Mouse (Mus musculus): Measurements from ENCODE around the gene Rbms3.

GRCm38 (mm10) chr9:116535709-116536108 lies 1094.0 kb downstream of the Rbms3 start:
- no peak for TF ChIP-seq CHD2 (IDR thresholded peaks at IDR 0.05; ENCODE audit: low read depth, low read length)
- TF ChIP-seq HCFC1 (IDR thresholded peaks at IDR 0.05; ENCODE audit: borderline replicate concordance, insufficient read depth, low read length) = no peak
- no peak for TF ChIP-seq ZNF384 (IDR thresholded peaks at IDR 0.05; ENCODE audit: low read depth, low read length)
- 0 out of 2 replicates have a peak, but pooled peaks have one; percentile 5 for TF ChIP-seq ZC3H11A (IDR thresholded peaks at IDR 0.05; ENCODE audit: borderline replicate concordance, low read depth, low read length)
- no peak for TF ChIP-seq MAFK (IDR thresholded peaks at IDR 0.05; ENCODE audit: insufficient read depth, low read depth, low read length)

Data from ES-E14 (cell line).